Mouse (Mus musculus) limb, embryonic 13.5 days (tissue): ENCODE measurements around the gene Pira2. TPM values are rescaled to one million over a fixed set of nuclear protein-coding genes. Genes with fewer than 3 reads are reported as not detected.
"Not testable (repeated sequence)": the region's sequence is repeated elsewhere in the genome, so short reads cannot be mapped to it uniquely, and the experiment has no call there.

Experiments
- ATAC-seq: fragments of 200-750 bp; cut with Nextera tagmentation; 2 replicates; pipeline ENCODE4 v1.8.0; 2017; ENCODE audit warnings: low read depth, moderate number of reproducible peaks, moderate TSS enrichment; ENCODE audit not compliant: low FRiP score
- H3K27ac ChIP-seq: fragments of 300-500 bp; sonication (generic); 2 replicates; pipeline ENCODE4 v1.5.1; 2015; ENCODE audit warnings: inconsistent platforms, mild to moderate bottlenecking, moderate library complexity
- H3K27me3 ChIP-seq: fragments of 300-500 bp; sonication (generic); 2 replicates; pipeline ENCODE4 v1.6.1; 2015; ENCODE audit warnings: mild to moderate bottlenecking, inconsistent platforms
- H3K36me3 ChIP-seq: fragments of 300-500 bp; sonication (generic); 2 replicates; pipeline ENCODE4 v1.6.1; 2015; ENCODE audit warnings: inconsistent platforms, mild to moderate bottlenecking, moderate library complexity
- H3K4me1 ChIP-seq: fragments of 300-500 bp; sonication (generic); 2 replicates; pipeline ENCODE4 v1.6.1; 2015; ENCODE audit warnings: inconsistent platforms
- H3K4me2 ChIP-seq: fragments of 300-500 bp; sonication (generic); replicated peaks from 2 replicates; pipeline ENCODE4 v1.6.1; 2015; ENCODE audit warnings: inconsistent platforms, mild to moderate bottlenecking, moderate library complexity
- H3K4me3 ChIP-seq: fragments of 300-500 bp; sonication (generic); 2 replicates; pipeline ENCODE4 v1.5.1; 2015; ENCODE audit warnings: moderate library complexity, mild to moderate bottlenecking, inconsistent platforms
- H3K9ac ChIP-seq: fragments of 300-500 bp; sonication (generic); 2 replicates; pipeline ENCODE4 v1.6.1; 2015; ENCODE audit warnings: mild to moderate bottlenecking, inconsistent platforms
- H3K9me3 ChIP-seq: fragments of 300-500 bp; sonication (generic); 2 replicates; pipeline ENCODE4 v1.6.1; 2016; ENCODE audit warnings: inconsistent platforms
- WGBS: fragments of 180-500 bp; shearing (Covaris S2); methylation state at CpG from one replicate; pipeline ENCODE4 v1.1.7; 2015; 5-methylcytosine and 5-hydroxymethylcytosine counted together
- polyA plus RNA-seq: library from polyadenylated mRNA; unstranded; fragments of >200 nt; fragmentation: Nextera tagmentation; extraction: Ambion mirVana; gene quantifications from 2 replicates; pipeline ENCODE4 v1.2.1, GENCODE M21; 2015

The Pira2 gene
- polyA plus RNA-seq, result 0.08 and 0.14 TPM in 2 replicates

DNA sequence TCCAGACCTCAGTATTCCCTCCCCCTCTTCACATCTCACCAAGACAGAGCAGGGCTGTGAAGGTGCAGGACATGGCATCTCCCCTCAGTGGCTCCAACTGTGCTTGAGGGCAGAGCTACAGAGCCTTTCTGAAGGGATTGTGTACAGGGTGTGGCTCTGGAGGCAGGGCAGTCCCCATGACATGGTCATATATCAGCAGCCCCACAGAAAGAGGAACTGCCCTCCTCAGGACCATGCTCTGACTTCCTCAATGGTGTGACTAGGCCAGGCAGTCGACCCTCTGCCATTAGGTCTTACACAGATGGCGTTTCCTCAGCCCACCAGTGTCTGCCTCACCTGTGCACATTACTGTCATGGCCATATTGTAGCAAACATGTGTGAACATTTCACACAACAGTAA, at the start of gene Pira2:
Gene Pira2, minus strand, starts transcription at position 101 of the 400 bp plus-strand sequence.
- H3K4me2 ChIP-seq, H3K4me3 ChIP-seq, H3K27ac ChIP-seq, ATAC-seq, H3K9me3 ChIP-seq, H3K27me3 ChIP-seq, H3K4me1 ChIP-seq, H3K9ac ChIP-seq, H3K36me3 ChIP-seq: not testable (repeated sequence)
- WGBS, result no CpG with 5 or more reads among the region's 2 CpGs

DNA sequence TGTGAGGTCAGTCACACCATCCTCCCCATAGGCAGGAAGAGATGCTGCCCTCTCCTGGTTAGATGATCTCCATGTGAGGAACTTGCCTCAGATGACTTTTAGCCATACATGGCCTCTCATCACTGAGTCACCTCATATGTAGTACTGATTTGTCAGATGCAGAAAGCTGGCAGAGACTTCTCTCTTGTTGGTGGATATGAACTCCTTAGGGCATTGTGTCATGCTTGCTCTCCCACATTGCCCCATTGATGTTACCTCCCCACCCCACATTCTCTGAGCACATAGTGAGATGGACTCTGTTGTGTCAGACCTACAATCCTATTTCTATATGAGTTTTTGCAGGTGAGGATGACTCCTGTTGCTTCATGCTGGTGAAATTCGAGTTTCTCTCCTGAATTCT, 30.2 kb upstream of the Pira2 start:
- not testable (repeated sequence) for H3K27me3 ChIP-seq, H3K4me2 ChIP-seq, H3K9me3 ChIP-seq, ATAC-seq, H3K9ac ChIP-seq, H3K4me3 ChIP-seq, H3K27ac ChIP-seq, H3K36me3 ChIP-seq, H3K4me1 ChIP-seq
- WGBS, result no CpG with 5 or more reads among the region's 1 CpGs

- H3K4me3 ChIP-seq, H3K9me3 ChIP-seq, H3K4me1 ChIP-seq, H3K9ac ChIP-seq, H3K27me3 ChIP-seq, H3K27ac ChIP-seq, H3K36me3 ChIP-seq, H3K4me2 ChIP-seq, ATAC-seq: not testable (repeated sequence)
- WGBS, result no CpG with 5 or more reads among the region's 1 CpGs
Observed at GRCm38 (mm10) chr7:3837854-3838253, 7.0 kb downstream of the Pira2 start.

GRCm38 (mm10) chr7:3830633-3831032, 14.2 kb downstream of the Pira2 start:
- not testable (repeated sequence) for H3K27ac ChIP-seq, H3K27me3 ChIP-seq, H3K4me1 ChIP-seq, H3K9me3 ChIP-seq, H3K36me3 ChIP-seq, H3K4me3 ChIP-seq, ATAC-seq, H3K4me2 ChIP-seq, H3K9ac ChIP-seq

- 44% methylated on average over 1 of the region's 3 CpGs for WGBS
- H3K4me3 ChIP-seq, H3K4me2 ChIP-seq, H3K9ac ChIP-seq, H3K27ac ChIP-seq, H3K36me3 ChIP-seq, H3K4me1 ChIP-seq, ATAC-seq, H3K9me3 ChIP-seq, H3K27me3 ChIP-seq: not testable (repeated sequence)
Observed at GRCm38 (mm10) chr7:3825599-3825998, 19.3 kb downstream of the Pira2 start, which contains the start of gene Gm15448. Gene Gm15448, minus strand, starts transcription at chr7:3825687.

GRCm38 (mm10) chr7:3811912-3812311, 32.9 kb downstream of the Pira2 start:
- H3K27ac ChIP-seq, H3K4me1 ChIP-seq, H3K9ac ChIP-seq, H3K9me3 ChIP-seq, ATAC-seq, H3K27me3 ChIP-seq, H3K36me3 ChIP-seq, H3K4me3 ChIP-seq, H3K4me2 ChIP-seq: not testable (repeated sequence)

DNA sequence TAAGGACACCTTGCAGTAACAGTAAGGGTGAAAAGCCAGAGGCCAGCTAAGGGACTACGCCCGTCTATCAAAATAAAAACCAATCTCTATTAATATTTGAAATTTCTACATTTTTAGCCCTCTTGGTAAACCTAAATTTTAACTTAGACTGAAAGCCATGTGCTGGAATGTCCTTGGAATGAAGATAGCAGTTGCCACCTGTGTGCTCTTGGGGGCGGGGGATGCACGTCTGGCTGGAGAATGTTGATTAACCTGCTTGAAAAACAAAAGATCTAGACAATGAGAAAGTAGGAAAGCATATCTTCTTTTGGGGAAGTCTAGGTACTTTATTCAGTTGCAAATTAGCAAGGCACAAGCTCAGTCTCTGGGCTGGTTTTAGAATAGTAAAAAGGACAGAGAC, 41.9 kb downstream of the Pira2 start:
- H3K4me2 ChIP-seq, H3K9me3 ChIP-seq, H3K4me3 ChIP-seq, H3K27me3 ChIP-seq, H3K4me1 ChIP-seq, H3K9ac ChIP-seq, ATAC-seq, H3K27ac ChIP-seq, H3K36me3 ChIP-seq: not testable (repeated sequence)
- WGBS, result 85% methylated on average over 4 of the region's 4 CpGs

GRCm38 (mm10) chr7:3799940-3800339, 44.9 kb downstream of the Pira2 start:
- H3K4me2 ChIP-seq, ATAC-seq, H3K27me3 ChIP-seq, H3K9me3 ChIP-seq, H3K36me3 ChIP-seq, H3K9ac ChIP-seq, H3K4me3 ChIP-seq, H3K27ac ChIP-seq, H3K4me1 ChIP-seq: not testable (repeated sequence)
- 71% methylated on average over 3 of the region's 3 CpGs for WGBS

- H3K4me1 ChIP-seq, H3K27me3 ChIP-seq, H3K4me2 ChIP-seq, H3K36me3 ChIP-seq, ATAC-seq, H3K4me3 ChIP-seq, H3K9ac ChIP-seq, H3K9me3 ChIP-seq, H3K27ac ChIP-seq: not testable (repeated sequence)
Observed at GRCm38 (mm10) chr7:3796286-3796685, 48.6 kb downstream of the Pira2 start.

Other genes with a start within 250 kb of the Pira2 start
- 0.08 and 0.14 TPM in 2 replicates for gene Oscar, start 228.9 kb downstream of the Pira2 start, polyA plus RNA-seq
- gene Ndufa3, start 227.7 kb downstream of the Pira2 start, polyA plus RNA-seq, result 435 and 440 TPM in 2 replicates
- 29.5 and 29.8 TPM in 2 replicates for gene Tfpt, start 215.1 kb downstream of the Pira2 start, polyA plus RNA-seq
- gene Prpf31, start 215.1 kb downstream of the Pira2 start, polyA plus RNA-seq, result 121 and 124 TPM in 2 replicates
- 63.7 and 66.8 TPM in 2 replicates for gene Cnot3, start 199.8 kb downstream of the Pira2 start, polyA plus RNA-seq
- gene Leng1, start 179.2 kb downstream of the Pira2 start, polyA plus RNA-seq, result 19.0 and 20.3 TPM in 2 replicates
- 5.7 and 6.2 TPM in 2 replicates for gene Tmc4, start 167.5 kb downstream of the Pira2 start, polyA plus RNA-seq
- gene Tsen34, start 152.2 kb downstream of the Pira2 start, polyA plus RNA-seq, result 268 and 271 TPM in 2 replicates
- gene Mboat7, start 151.5 kb downstream of the Pira2 start, polyA plus RNA-seq, result 64.4 and 67.6 TPM in 2 replicates
- 1,498 and 1,524 TPM in 2 replicates for gene Rps9, start 141.1 kb downstream of the Pira2 start, polyA plus RNA-seq
- gene Pirb, start 124.7 kb downstream of the Pira2 start, polyA plus RNA-seq, result 0.37 and 0.46 TPM in 2 replicates
- gene Gm15448, start 19.4 kb downstream of the Pira2 start, polyA plus RNA-seq, result not detected in 2 replicates
- gene Gm14548, start 53.1 kb upstream of the Pira2 start, polyA plus RNA-seq, result not detected in 2 replicates
- gene Lilra6, start 70.5 kb upstream of the Pira2 start, polyA plus RNA-seq, result 0.06 TPM in 1 of 2 replicates, not detected in the other
- 0.52 and 1.3 TPM in 2 replicates for gene Lair1, start 218.2 kb upstream of the Pira2 start, polyA plus RNA-seq